In the genomic region with DNA sequence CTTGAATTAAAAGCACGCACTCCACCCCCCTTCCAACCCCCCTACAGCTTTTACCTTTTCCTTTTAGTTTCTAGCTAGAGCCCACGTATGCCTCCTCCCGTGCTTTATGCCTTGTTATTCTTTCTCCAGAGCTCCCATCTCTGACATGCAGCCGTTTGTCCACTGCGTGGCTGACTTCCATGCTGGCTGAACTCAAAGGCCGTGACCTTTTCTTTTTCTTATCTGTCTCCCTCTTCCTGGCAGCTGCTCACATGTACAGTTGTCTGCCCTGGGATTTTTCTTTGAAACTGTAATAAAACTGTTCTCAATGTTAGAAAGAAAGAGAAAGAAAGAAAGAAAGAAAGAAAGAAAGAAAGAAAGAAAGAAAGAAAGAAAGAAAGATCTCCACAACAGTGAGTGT, we compare ENCODE assay signal across 18 mouse cellular contexts. TPM values are rescaled to one million over a fixed set of nuclear protein-coding genes. Genes with fewer than 3 reads are reported as not detected.
"Had no signal": no experiment of that assay in that cellular context is flagged by ENCODE, and none has a peak within 500 bp of the region (broad histone marks: within the 10 kb centered on the region; RNA-seq: fewer than 3 reads in every experiment).

No protein-coding gene starts in this region.

- H3K9me3 ChIP-seq: midbrain, embryonic 10.5 days; midbrain, embryonic 12.5 days; neural tube, embryonic 13.5 days; neural tube, embryonic 15.5 days; stomach, embryonic 15.5 days had no signal

- ATAC-seq: midbrain, embryonic 16.5 days had no signal

- H3K27ac ChIP-seq: midbrain, embryonic 10.5 days; midbrain, embryonic 12.5 days; neural tube, embryonic 13.5 days; neural tube, embryonic 15.5 days; stomach, embryonic 15.5 days; stomach, postnatal 0 days had no signal

- H3K4me2 ChIP-seq: lung, embryonic 14.5 days; midbrain, embryonic 12.5 days; neural tube, embryonic 13.5 days; neural tube, embryonic 15.5 days; stomach, embryonic 15.5 days had no signal

- DNase-seq: lung, adult 18-20 months; lung, embryonic 14.5 days; lung, postnatal 10 days; lung, postnatal 4 days; midbrain, embryonic 14.5 days; right cerebral cortex, postnatal 14 days; thymus, adult 2 months; thymus, postnatal 25 days; thymus, postnatal 4 days had no signal

- H3K9ac ChIP-seq: lung, embryonic 14.5 days; midbrain, embryonic 12.5 days; neural tube, embryonic 13.5 days; neural tube, embryonic 15.5 days; stomach, embryonic 15.5 days had no signal

- H3K27me3 ChIP-seq: neural tube, embryonic 13.5 days; neural tube, embryonic 15.5 days; stomach, embryonic 15.5 days had no signal

- H3K4me3 ChIP-seq: midbrain, embryonic 10.5 days; midbrain, embryonic 12.5 days; myocyte; neural tube, embryonic 13.5 days; neural tube, embryonic 15.5 days; stomach, embryonic 15.5 days had no signal

- H3K36me3 ChIP-seq: midbrain, embryonic 10.5 days; midbrain, embryonic 12.5 days; neural tube, embryonic 13.5 days; neural tube, embryonic 15.5 days; stomach, embryonic 15.5 days had no signal

RNA-seq across cellular contexts. Expression of a gene that starts 4.4 kb away (rescaled TPM):
- total RNA-seq: megakaryocyte-erythroid progenitor cell, adult 5-6 weeks had no signal
